ENCODE assay signal across 8 mouse cellular contexts in genomic region chr9:44881221-44881871, GRCm38 (mm10). TPM values are rescaled to one million over a fixed set of nuclear protein-coding genes. Genes with fewer than 3 reads are reported as not detected.
DNase-seq lines count a peak whose midpoint lies in the region; ATAC-seq and TF ChIP-seq lines count a peak whose summit lies in the region.

TSS of gene Kmt2a (minus strand) at chr9:44881296.

- peak; percentile 34; the same call in 1 of the 2 replicates for TF ChIP-seq EP300 in liver, embryonic 14.5 days (IDR thresholded peaks at IDR 0.05; ENCODE audit: low read depth)
- TF ChIP-seq EP300 in stomach, postnatal 0 days (optimal IDR thresholded peaks at IDR 0.05), result peak; percentile 61

- no peaks in the 10 kb centered on the region for H3K27me3 ChIP-seq in heart, embryonic 14.5 days (ENCODE audit: control insufficient read depth, insufficient read depth, low read length)
- no peaks in the 10 kb centered on the region; the same call in 1 of the 2 replicates for H3K27me3 ChIP-seq in liver, embryonic 14.5 days (ENCODE audit: control insufficient read depth, insufficient read depth, low read length)
- H3K27me3 ChIP-seq in neural tube, embryonic 11.5 days (ENCODE audit: control insufficient read depth, insufficient read depth, low read length), result no peaks in the 10 kb centered on the region
- no peaks in the 10 kb centered on the region for H3K27me3 ChIP-seq in stomach, postnatal 0 days (ENCODE audit: control insufficient read depth, insufficient read depth, low read length)

- peak within 1 kb of the TSS; percentile 95 to 97 for H3K27ac ChIP-seq in heart, embryonic 14.5 days (replicated peaks in 1 of 2; ENCODE audit: control insufficient read depth in 1 of 2, insufficient read depth in 1 of 2, low read depth in 2 of 2, low read length in 2 of 2)
- H3K27ac ChIP-seq in liver, embryonic 14.5 days, result peak within 1 kb of the TSS; percentile 68
- peak within 1 kb of the TSS; percentile 98 for H3K27ac ChIP-seq in neural tube, embryonic 11.5 days (ENCODE audit: low read depth, low read length)
- H3K27ac ChIP-seq in stomach, postnatal 0 days (replicated peaks), result peak within 1 kb of the TSS; percentile 94

- WGBS in heart, embryonic 14.5 days, result 1% methylated on average over 44 of the region's 71 CpGs
- whole genome bisulfite sequencing in liver, embryonic 14.5 days (ENCODE audit: insufficient replicate concordance), result under 1% methylated on average over 60 of the region's 71 CpGs
- WGBS in neural tube, embryonic 11.5 days, result under 1% methylated on average over 44 of the region's 71 CpGs
- WGBS in stomach, postnatal 0 days, result under 1% methylated on average over 50 of the region's 71 CpGs

- peak within 1 kb of the TSS; percentile 97 for H3K9ac ChIP-seq in heart, embryonic 14.5 days (ENCODE audit: low read length)
- peak within 1 kb of the TSS; percentile 86 for H3K9ac ChIP-seq in liver, embryonic 14.5 days (replicated peaks)
- H3K9ac ChIP-seq in neural tube, embryonic 11.5 days (ENCODE audit: low read length), result peak within 1 kb of the TSS; percentile 95
- H3K9ac ChIP-seq in stomach, postnatal 0 days (ENCODE audit: low read length), result peak within 1 kb of the TSS; percentile 88

- peak within 1 kb of the TSS; percentile 100 for H3K4me2 ChIP-seq in heart, embryonic 14.5 days (ENCODE audit: low read length)
- peak within 1 kb of the TSS; percentile 99 for H3K4me2 ChIP-seq in liver, embryonic 14.5 days (ENCODE audit: low read depth)
- peak within 1 kb of the TSS; percentile 97 for H3K4me2 ChIP-seq in neural tube, embryonic 11.5 days (ENCODE audit: low read depth)
- H3K4me2 ChIP-seq in stomach, postnatal 0 days (replicated peaks; ENCODE audit: low read depth), result peak within 1 kb of the TSS; percentile 98

- peak; percentile 89 for DNase-seq in c-Kit-negative CD71-positive TER-119-positive erythroid progenitor cells, embryonic 14.5 days (ENCODE audit: low read depth, low spot score)
- peak; percentile 73 for DNase-seq in fibroblast of lung, adult 2 months (ENCODE audit: low read depth)
- peak; percentile 98 for DNase-seq in kidney, postnatal 14 days
- DNase-seq in liver, embryonic 14.5 days (ENCODE audit: low read depth in 3 of 3, low spot score in 3 of 3), result peak; percentile 89 to 92 (median 89)
- DNase-seq in neural tube, embryonic 11.5 days (ENCODE audit: low spot score), result peak; percentile 98
- peak; percentile 96 for DNase-seq in stomach, postnatal 0 days (ENCODE audit: low spot score)

- no peak for TF ChIP-seq CTCF in liver, embryonic 14.5 days (IDR thresholded peaks at IDR 0.05; ENCODE audit: low read depth)
- no peak for TF ChIP-seq CTCF in stomach, postnatal 0 days (IDR thresholded peaks at IDR 0.05; ENCODE audit: low read depth)

- H3K4me1 ChIP-seq in heart, embryonic 14.5 days (ENCODE audit: control insufficient read depth in 2 of 2, insufficient read depth in 2 of 2, low read length in 2 of 2), result peaks cover 14 to 25% of the 10 kb centered on the region in 2 experiments; a peak in 3 of 4 replicates
- H3K4me1 ChIP-seq in liver, embryonic 14.5 days (replicated peaks; ENCODE audit: control insufficient read depth in 2 of 2, insufficient read depth in 2 of 2, low read length in 1 of 2), result peaks cover 11 to 21% of the 10 kb centered on the region in 2 experiments
- peaks cover 20% of the 10 kb centered on the region for H3K4me1 ChIP-seq in neural tube, embryonic 11.5 days (ENCODE audit: control insufficient read depth, insufficient read depth, low read length)
- no peaks in the 10 kb centered on the region; the same call in 1 of the 2 replicates for H3K4me1 ChIP-seq in stomach, postnatal 0 days (replicated peaks; ENCODE audit: control insufficient read depth, insufficient read depth)

- peak within 1 kb of the TSS; percentile 96 to 99 for H3K4me3 ChIP-seq in heart, embryonic 14.5 days (ENCODE audit: control insufficient read depth in 1 of 2, insufficient read depth in 1 of 2, low read depth in 1 of 2, low read length in 2 of 2)
- H3K4me3 ChIP-seq in liver, embryonic 14.5 days (ENCODE audit: insufficient read depth in 1 of 2, low read depth in 2 of 2, low read length in 2 of 2), result peak within 1 kb of the TSS; percentile 83 to 91
- peak within 1 kb of the TSS; percentile 99 for H3K4me3 ChIP-seq in neural tube, embryonic 11.5 days (ENCODE audit: low read depth, low read length)
- peak within 1 kb of the TSS; percentile 96 for H3K4me3 ChIP-seq in stomach, postnatal 0 days (ENCODE audit: low read depth, low read length)

- peak; percentile 63 for ATAC-seq in CD4-positive, CD25-positive, alpha-beta regulatory T cell, adult 4 months
- peak; percentile 88 for ATAC-seq in heart, embryonic 14.5 days (ENCODE audit: insufficient number of reproducible peaks, insufficient read depth, low FRiP score, low read depth)
- peak; percentile 89 for ATAC-seq in liver, embryonic 14.5 days (ENCODE audit: insufficient read depth)
- ATAC-seq in neural tube, embryonic 11.5 days (ENCODE audit: insufficient read depth, low FRiP score, low TSS enrichment), result peak; percentile 70
- ATAC-seq in stomach, postnatal 0 days (ENCODE audit: low FRiP score, low TSS enrichment), result peak; percentile 89

- H3K9me3 ChIP-seq in heart, embryonic 14.5 days (ENCODE audit: control insufficient read depth, low read length), result no peaks in the 10 kb centered on the region
- H3K9me3 ChIP-seq in liver, embryonic 14.5 days (ENCODE audit: control insufficient read depth, low read length), result no peaks in the 10 kb centered on the region
- H3K9me3 ChIP-seq in neural tube, embryonic 11.5 days (ENCODE audit: control insufficient read depth, low read length), result no peaks in the 10 kb centered on the region
- no peaks in the 10 kb centered on the region for H3K9me3 ChIP-seq in stomach, postnatal 0 days (ENCODE audit: control insufficient read depth, low read length)

- H3K36me3 ChIP-seq in heart, embryonic 14.5 days (ENCODE audit: control insufficient read depth, insufficient read depth, low read length), result no peaks in the 10 kb centered on the region; the same call in 1 of the 2 replicates
- no peaks in the 10 kb centered on the region for H3K36me3 ChIP-seq in liver, embryonic 14.5 days (replicated peaks; ENCODE audit: control insufficient read depth, insufficient read depth, low read depth)
- H3K36me3 ChIP-seq in neural tube, embryonic 11.5 days (ENCODE audit: control insufficient read depth, insufficient read depth, low read length), result no peaks in the 10 kb centered on the region
- no peaks in the 10 kb centered on the region for H3K36me3 ChIP-seq in stomach, postnatal 0 days (ENCODE audit: control insufficient read depth, insufficient read depth, low read length)

RNA-seq across cellular contexts. Expression of gene Kmt2a, which starts in this region (rescaled TPM):
- polyA plus RNA-seq in CD4-positive, CD25-positive, alpha-beta regulatory T cell, adult 4 months (2017; shearing (Covaris generic)), result 10 to 100 TPM; 34.7 to 41.1 TPM
- 9.6 and 10.4 TPM in 2 replicates for polyA plus RNA-seq in heart, embryonic 14.5 days (2014; fragmentation: Nextera tagmentation; extraction: Ambion mirVana)
- polyA plus RNA-seq in liver, embryonic 14.5 days (2012; rRNA removed), result 2.3 and 3.0 TPM in 2 replicates
- polyA plus RNA-seq in liver, embryonic 14.5 days (2014; fragmentation: Nextera tagmentation; extraction: Ambion mirVana), result 2.3 TPM in 2 replicates
- polyA plus RNA-seq in neural tube, embryonic 11.5 days (2014; fragmentation: Nextera tagmentation; extraction: Ambion mirVana), result 13.4 and 13.5 TPM in 2 replicates
- 3.9 and 4.3 TPM in 2 replicates for polyA plus RNA-seq in stomach, postnatal 0 days (2015; fragmentation: Nextera tagmentation; extraction: Ambion mirVana)

Comparison
In these comparisons a context has a peak if more than half of its experiments do, and no peak if none do; other contexts are left out.
1. Peak in every context shown above with its lines: DNase-seq, ATAC-seq, H3K4me3 ChIP-seq and H3K27ac ChIP-seq.